Mouse (Mus musculus): ENCODE results near the gene Gm17324.

Gene Gm17324

GRCm38 (mm10) chr9:78463337-78463736, 14.8 kb upstream of the Gm17324 start:
- no peak for DNase-seq

DNA sequence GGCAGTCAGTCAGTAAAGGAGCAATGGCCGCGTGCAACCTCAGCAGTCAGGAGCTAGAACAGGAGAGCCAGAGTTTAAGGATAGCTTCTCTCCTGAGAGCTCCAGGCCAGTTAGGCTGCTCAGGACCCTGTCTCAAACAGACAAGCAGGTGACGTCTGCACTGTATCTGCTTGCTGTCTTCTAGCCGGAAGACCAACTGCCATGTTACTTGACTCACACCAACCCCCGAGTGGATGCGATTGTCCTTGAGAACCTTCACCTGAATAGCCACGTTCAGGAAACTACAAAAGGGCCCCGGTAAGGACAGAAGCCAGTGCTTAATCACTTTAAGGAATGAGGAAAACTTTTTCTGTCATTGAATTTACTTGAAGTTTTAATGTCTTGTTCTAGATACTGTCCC, 8.4 kb upstream of the Gm17324 start:
- no peak for DNase-seq

DNA sequence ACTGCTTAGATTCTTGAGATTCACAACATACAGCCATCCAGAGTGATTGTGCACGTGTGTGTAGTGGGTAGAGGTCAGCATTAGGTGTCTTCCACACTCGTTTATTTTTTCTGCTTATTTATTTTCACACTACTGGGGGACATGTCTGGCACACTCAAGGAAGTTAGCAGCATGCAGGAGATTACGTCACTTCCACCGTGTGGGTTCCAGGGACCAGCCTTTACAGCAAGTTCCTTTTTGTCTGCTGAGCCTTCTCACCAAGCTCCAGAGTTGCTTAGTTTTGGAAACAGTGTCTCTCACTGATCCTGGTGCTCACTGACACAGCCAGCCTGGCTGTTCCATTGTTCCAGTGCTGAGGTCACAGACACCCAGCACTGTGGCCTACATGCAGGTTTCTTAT, 2.8 kb upstream of the Gm17324 start:
- DNase-seq: no peak

DNA sequence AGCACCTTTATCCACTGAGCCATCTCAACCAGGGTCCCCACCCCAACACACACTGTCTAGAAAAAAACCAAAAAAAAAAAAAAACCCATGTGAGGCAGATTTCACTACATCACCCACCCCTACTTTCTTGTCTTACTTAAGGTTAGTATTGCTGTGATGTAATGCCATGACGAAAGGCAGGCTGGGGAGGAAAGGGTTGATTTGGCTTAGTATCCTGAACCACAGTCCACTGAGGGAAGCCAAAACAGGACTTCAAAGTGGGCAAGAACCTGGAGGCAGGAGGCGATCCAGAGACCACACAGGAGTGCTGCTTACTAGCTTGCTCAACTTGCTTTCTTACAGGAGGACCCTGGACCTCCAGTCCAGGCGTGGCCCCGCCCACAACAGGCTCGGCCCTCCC, 1.8 kb upstream of the Gm17324 start:
- DNase-seq: no peak

DNA sequence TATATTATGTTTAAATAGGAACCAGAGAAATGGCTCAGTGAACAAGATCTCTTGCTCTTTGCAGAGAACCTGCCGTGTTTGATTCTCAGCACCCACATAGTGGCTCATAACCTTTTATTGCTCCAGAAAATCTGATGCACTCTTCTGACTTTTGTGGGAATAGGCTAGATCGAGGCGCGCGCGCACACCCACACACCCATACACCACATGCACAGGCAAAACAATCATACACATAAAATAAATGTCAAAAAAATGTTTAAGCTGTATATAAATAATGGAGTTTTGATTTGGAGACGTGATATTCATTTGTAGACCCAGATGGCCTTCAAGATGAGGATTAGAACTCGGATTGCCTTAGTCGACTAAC, 997 bp downstream of the Gm17324 start:
- DNase-seq: no peak

DNA sequence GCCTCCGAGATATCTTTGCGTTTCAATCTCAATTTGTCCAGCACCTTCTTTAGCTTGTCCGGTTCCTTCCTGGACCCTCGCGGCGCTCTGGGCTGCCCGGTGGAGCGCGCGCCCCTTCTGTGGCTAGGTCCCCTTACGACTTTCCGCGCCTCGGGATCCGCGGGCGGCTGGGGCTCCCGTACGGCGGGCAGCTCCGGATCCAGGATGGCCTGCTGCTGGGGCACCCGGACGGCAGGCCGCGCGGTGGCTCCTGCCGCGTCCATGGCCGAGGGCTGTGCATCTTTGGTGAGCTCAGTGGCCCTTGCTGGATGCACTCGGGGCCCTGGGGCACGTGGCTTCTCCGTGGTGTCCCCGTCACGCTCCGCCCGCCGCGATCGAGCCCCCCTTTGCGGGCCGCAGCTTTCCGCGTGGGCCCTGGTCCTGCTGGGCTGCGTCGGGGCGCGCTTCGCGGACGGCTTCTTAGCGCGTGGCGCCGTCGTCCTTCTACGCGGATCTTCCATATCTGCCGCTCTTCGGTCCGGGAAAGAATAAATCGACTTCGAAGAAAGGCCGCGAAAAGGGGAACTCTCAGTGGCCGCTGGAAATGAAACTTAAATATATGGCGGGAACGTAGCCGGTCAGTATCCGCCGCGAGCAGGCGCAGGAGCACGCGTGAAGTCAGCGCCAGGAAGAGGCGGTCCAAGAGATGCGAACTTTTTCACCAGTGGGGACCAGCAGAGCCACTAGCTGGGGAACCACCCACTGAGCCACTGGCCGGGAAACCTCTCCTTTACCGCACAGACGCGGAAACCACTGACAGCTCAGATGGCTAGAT, 5.8 kb downstream of the Gm17324 start, which contains the start of gene Cgas:
Gene Cgas, minus strand, starts transcription at position 659 of the 814 bp plus-strand sequence.
- peak; percentile 48 for DNase-seq

- DNase-seq: no peak
These were observed 6.4 kb downstream of the Gm17324 start for GRCm38 (mm10) chr9:78442237-78442578.

GRCm38 (mm10) chr9:78439426-78439825, 9.2 kb downstream of the Gm17324 start:
- DNase-seq: no peak

GRCm38 (mm10) chr9:78432471-78432870, 16.1 kb downstream of the Gm17324 start:
- no peak for DNase-seq

DNA sequence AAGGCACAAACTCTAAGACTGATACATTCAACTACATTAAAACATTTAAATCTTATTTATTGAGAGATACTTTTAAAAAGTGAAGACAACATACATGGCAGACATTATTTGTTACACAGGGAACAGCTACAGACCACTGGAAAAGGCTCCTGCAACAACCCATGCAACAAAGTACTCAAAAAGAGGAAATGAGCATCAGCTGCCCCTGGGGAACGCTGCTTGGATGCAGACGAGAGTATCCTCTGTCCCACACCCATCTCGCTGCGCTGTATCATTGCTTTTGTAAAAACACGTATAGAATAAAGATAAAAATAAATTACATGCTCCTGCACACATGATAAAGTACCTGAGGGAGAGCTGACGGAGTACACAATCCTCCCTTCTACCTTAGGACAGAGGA, 18.1 kb downstream of the Gm17324 start:
- DNase-seq: no peak

- DNase-seq: no peak
These were observed 19.0 kb downstream of the Gm17324 start for GRCm38 (mm10) chr9:78429551-78429950.

DNA sequence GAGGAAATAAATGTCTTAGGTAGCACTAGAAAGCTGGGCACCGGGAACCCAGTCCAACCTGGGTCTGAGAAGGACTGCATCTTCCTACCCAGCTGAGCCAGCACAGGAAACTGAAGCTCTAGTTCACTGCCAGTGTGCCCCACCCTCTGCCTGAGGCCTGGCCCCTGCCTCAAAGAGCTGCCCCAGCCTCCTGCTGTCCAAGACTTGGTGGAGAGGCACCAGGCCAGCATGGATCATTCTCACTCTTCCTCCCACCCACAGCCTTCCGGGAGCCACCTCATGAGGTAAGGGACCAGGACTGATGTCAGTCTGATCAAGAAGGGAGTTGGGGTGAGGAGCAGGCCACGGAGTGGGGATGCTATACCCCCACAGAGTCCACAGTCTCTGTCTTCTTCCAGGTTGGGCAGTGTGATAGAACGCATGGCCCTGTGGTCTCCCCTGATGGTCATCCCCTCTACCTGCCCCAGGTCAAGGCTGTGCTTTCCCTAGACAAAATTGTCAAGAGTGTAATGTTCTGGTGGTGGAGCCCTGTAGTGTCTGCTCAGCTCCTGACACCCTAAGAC, 19.6 kb downstream of the Gm17324 start:
- DNase-seq: no peak

DNA sequence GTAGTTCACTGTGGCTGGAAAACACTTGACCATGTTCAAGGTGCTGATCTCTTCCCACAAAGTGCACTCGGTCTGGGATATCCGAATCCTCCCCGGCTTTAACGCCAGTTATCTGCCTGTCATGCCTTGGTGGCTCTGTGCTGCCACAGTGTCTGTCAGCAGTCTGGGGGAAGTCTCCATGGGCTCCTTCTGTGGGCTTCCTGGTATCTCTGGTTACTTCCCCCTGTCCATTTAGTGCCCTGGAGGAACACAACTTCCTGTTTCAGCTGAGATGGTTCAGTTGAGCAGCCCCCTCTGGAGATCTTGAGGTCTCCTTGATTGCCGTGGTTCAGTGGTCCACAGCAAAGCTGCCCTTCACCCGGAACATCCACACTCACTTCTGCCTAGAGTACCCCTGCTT, 20.4 kb downstream of the Gm17324 start:
- DNase-seq: peak; percentile 15

DNA sequence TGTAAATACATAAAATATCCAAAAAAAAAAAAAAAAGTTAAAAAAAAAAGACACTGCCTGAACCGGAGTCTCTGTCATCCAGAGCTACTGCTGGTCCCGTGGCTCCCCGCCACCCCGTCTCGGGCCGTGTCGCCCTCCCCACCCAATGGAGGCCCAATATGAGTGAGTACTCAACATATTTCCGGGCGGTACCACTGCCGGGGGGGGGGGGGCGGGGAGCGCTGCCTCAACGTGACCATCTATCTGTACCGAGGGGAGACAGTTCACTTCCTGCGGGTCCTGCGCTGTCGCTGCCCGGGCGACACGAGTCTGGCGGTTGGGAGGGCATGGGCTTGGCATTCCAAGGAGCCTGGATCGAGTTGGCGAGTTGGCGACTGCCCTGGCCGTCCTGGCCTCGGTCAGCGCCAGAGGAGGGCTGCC, 21.2 kb downstream of the Gm17324 start:
- DNase-seq: peak; percentile 51

GRCm38 (mm10) chr9:78401596-78401995, 47.0 kb downstream of the Gm17324 start:
- DNase-seq: no peak

GRCm38 (mm10) chr9:78400570-78400969, 48.0 kb downstream of the Gm17324 start:
- DNase-seq: no peak

Data from liver (tissue).